Mouse (Mus musculus): Measurements from ENCODE around the gene Tfeb.

Tfeb gene

GRCm38 (mm10) chr17:47754246-47754645 lies 17.4 kb downstream of the Tfeb start:
- DNase-seq: peak; percentile 76 to 79

- DNase-seq: no peak
Measured at GRCm38 (mm10) chr17:47756366-47756765, 19.5 kb downstream of the Tfeb start.

- DNase-seq: peak; percentile 42 to 47
Measured at GRCm38 (mm10) chr17:47757056-47757610, 20.3 kb downstream of the Tfeb start.

GRCm38 (mm10) chr17:47759702-47760410 lies 23.0 kb downstream of the Tfeb start:
- DNase-seq: peak; percentile 52 to 57

- no peak for DNase-seq
Measured at GRCm38 (mm10) chr17:47762028-47762427, 25.2 kb downstream of the Tfeb start.

GRCm38 (mm10) chr17:47762518-47763340 lies 25.9 kb downstream of the Tfeb start:
- DNase-seq: peak; percentile 81 to 87

- DNase-seq: no peak
Measured at GRCm38 (mm10) chr17:47765986-47766385, 29.2 kb downstream of the Tfeb start.

- DNase-seq: peak in 1 of 2 experiments; percentile 20
Measured at GRCm38 (mm10) chr17:47766407-47767043, 29.7 kb downstream of the Tfeb start.

- peak in 1 of 2 experiments; percentile 59 for DNase-seq
Measured at GRCm38 (mm10) chr17:47767081-47767455, 30.2 kb downstream of the Tfeb start.

GRCm38 (mm10) chr17:47767456-47768141 lies 30.8 kb downstream of the Tfeb start:
- DNase-seq: no peak

GRCm38 (mm10) chr17:47768707-47769276 lies 32.0 kb downstream of the Tfeb start:
- DNase-seq: peak; percentile 75 to 76

GRCm38 (mm10) chr17:47769389-47770299 lies 32.8 kb downstream of the Tfeb start:
- peak in 1 of 2 experiments; percentile 18 for DNase-seq

- no peak for DNase-seq
Measured at GRCm38 (mm10) chr17:47773604-47774003, 36.8 kb downstream of the Tfeb start.

GRCm38 (mm10) chr17:47777141-47777540 lies 40.3 kb downstream of the Tfeb start:
- no peak for DNase-seq

- DNase-seq: no peak
Measured at GRCm38 (mm10) chr17:47780470-47780869, 43.6 kb downstream of the Tfeb start.

- no peak for DNase-seq
Measured at GRCm38 (mm10) chr17:47782486-47782885, 45.7 kb downstream of the Tfeb start.

GRCm38 (mm10) chr17:47783445-47784223 lies 46.8 kb downstream of the Tfeb start:
- no peak for DNase-seq

GRCm38 (mm10) chr17:47784411-47784810 lies 47.6 kb downstream of the Tfeb start:
- peak in 1 of 2 experiments; percentile 47 for DNase-seq

- no peak for DNase-seq
Measured at GRCm38 (mm10) chr17:47787632-47788031, 50.8 kb downstream of the Tfeb start.

- no peak for DNase-seq
Measured at GRCm38 (mm10) chr17:47788306-47788705, 51.5 kb downstream of the Tfeb start.

Data from lung, postnatal 4 days (tissue).